Mouse (Mus musculus) heart, adult 18-20 months (tissue): ENCODE results near the gene Tuba8. TPM values are rescaled to one million over a fixed set of nuclear protein-coding genes. Genes with fewer than 3 reads are reported as not detected.

Source experiments
- DNase-seq, 2 experiments: peaks; one replicate each; pipeline ENCODE4 v3.0.0; 2021 to 2022; ENCODE audit warnings: mixed read lengths in 1 of 2
- total RNA-seq, 2 experiments: library from RNA; stranded (reverse); gene quantifications; 2 replicates each; pipeline ENCODE4 v1.2.3; 2021

Gene Tuba8
- total RNA-seq, 2 experiments from 2014 or later: 145 to 182 TPM

- no peak for DNase-seq
Observed at GRCm38 (mm10) chr6:121226744-121227143, 16.2 kb downstream of the Tuba8 start.

- no peak for DNase-seq
Observed at GRCm38 (mm10) chr6:121228421-121228820, 17.9 kb downstream of the Tuba8 start.

GRCm38 (mm10) chr6:121232652-121233051 lies 22.2 kb downstream of the Tuba8 start:
- no peak for DNase-seq

GRCm38 (mm10) chr6:121236386-121236785 lies 25.9 kb downstream of the Tuba8 start:
- DNase-seq: no peak

- no peak for DNase-seq
Observed at GRCm38 (mm10) chr6:121238209-121238608, 27.7 kb downstream of the Tuba8 start.

GRCm38 (mm10) chr6:121241780-121242179 lies 31.3 kb downstream of the Tuba8 start:
- DNase-seq: no peak

- DNase-seq: no peak
Observed at GRCm38 (mm10) chr6:121243161-121243560, 32.7 kb downstream of the Tuba8 start.

- peak; percentile 94 to 96 for DNase-seq
Observed at GRCm38 (mm10) chr6:121245127-121246036, 34.9 kb downstream of the Tuba8 start, which contains the start of gene Usp18. Gene Usp18, plus strand, starts transcription at chr6:121245906.

- no peak for DNase-seq
Observed at GRCm38 (mm10) chr6:121246037-121246361, 35.5 kb downstream of the Tuba8 start.

- DNase-seq: no peak
Observed at GRCm38 (mm10) chr6:121250406-121250805, 39.9 kb downstream of the Tuba8 start.

- peak in 1 of 2 experiments; percentile 25 for DNase-seq
Observed at GRCm38 (mm10) chr6:121251256-121251655, 40.8 kb downstream of the Tuba8 start.

- peak; percentile 56 to 85 for DNase-seq
Observed at GRCm38 (mm10) chr6:121260548-121260947, 50.1 kb downstream of the Tuba8 start.

GRCm38 (mm10) chr6:121261233-121261632 lies 50.7 kb downstream of the Tuba8 start:
- no peak for DNase-seq

- no peak for DNase-seq
Observed at GRCm38 (mm10) chr6:121262004-121262403, 51.5 kb downstream of the Tuba8 start.

- DNase-seq: no peak
Observed at GRCm38 (mm10) chr6:121262496-121262895, 52.0 kb downstream of the Tuba8 start.

- no peak for DNase-seq
Observed at GRCm38 (mm10) chr6:121270156-121270555, 59.7 kb downstream of the Tuba8 start.

- DNase-seq: no peak
Observed at GRCm38 (mm10) chr6:121271707-121272074, 61.2 kb downstream of the Tuba8 start.

GRCm38 (mm10) chr6:121272075-121272800 lies 61.7 kb downstream of the Tuba8 start:
- peak; percentile 86 to 94 for DNase-seq

GRCm38 (mm10) chr6:121274356-121274755 lies 63.9 kb downstream of the Tuba8 start:
- DNase-seq: peak in 1 of 2 experiments; percentile 36
